Mouse (Mus musculus) gastrocnemius, postnatal 10 days (tissue): Measurements from ENCODE around the gene Dnajc16. TPM values are rescaled to one million over a fixed set of nuclear protein-coding genes. Genes with fewer than 3 reads are reported as not detected.

Experiments used
- DNase-seq: peaks from one replicate; pipeline ENCODE4 v3.0.0; 2021; ENCODE audit warnings: mixed read lengths
- long read RNA-seq, 2 experiments: library from polyadenylated mRNA; stranded (forward); transcript quantifications; one replicate each; pipeline ENCODE4 v2.0.0; 2021
- total RNA-seq, 2 experiments: library from RNA; stranded (reverse); gene quantifications; 2 replicates each; pipeline ENCODE4 v1.2.3; 2021

Gene Dnajc16
- total RNA-seq: 1 to 10 TPM; 8.6 to 9.1 TPM
- long read RNA-seq, experiment 1, full-length matches to known transcripts: 12 of 12 reads
- long read RNA-seq, experiment 1, partial matches to known transcripts: 0 of 12 reads
- long read RNA-seq, experiment 1, other reads (novel, unspliced or antisense): 0 of 12 reads
- long read RNA-seq, experiment 2, full-length matches to known transcripts: 8 of 14 reads
- long read RNA-seq, experiment 2, partial matches to known transcripts: 4 of 14 reads
- long read RNA-seq, experiment 2, other reads (novel, unspliced or antisense): 2 of 14 reads

DNA sequence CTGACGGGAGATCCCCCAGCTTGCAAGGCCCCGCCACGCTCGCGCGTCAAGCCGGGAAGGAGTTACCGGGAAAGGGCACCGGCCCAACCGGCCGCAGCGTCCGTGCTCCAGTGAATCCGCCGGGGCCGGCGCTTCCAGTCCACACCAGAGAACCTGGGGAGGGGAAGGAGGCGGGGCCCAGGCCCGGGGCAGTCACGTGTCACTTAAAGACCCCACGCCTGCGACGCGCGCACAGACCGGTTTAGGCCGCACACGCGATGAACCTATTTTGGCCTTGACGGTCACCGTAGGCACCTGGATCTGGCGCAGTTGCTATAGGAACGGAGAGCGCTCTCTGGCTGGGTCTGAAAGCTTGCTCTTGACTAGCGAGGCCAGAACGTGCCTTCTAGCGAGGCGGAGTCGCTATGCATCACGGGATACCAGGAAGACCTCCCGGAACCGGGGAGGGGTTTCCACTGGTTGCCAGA lies at the start of gene Dnajc16:
Gene Dnajc16 (minus strand): TSS at position 408 of the 467 bp plus-strand sequence.
- peak; percentile 93 for DNase-seq

DNA sequence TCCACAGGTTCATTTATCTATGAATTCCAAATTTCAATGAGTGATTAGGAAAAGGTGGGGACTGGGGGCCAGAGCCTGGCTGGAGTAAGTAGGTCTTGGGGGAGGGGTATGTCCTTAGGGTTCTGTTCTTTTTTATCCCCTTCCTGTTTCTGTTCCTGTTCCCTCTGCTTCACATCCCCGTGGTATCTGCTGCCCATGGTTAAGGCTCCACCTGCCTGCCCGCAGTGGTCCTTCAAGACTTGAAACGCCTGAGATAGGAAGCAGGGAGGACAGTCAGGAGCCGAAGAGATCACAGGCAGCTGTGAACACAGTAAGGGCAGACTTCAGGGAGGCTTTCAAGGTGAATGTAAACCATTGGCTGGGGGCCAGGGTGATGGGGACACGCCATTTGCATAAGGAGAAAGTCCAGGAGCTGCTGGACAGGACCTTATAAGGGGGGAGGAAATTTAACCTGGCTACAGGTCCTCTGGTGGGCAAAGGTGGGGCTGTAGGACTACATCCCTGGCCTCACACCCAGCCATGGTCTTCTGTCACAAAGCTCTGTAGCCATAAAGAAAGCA lies 43.9 kb upstream of the Dnajc16 start:
- no peak for DNase-seq

DNA sequence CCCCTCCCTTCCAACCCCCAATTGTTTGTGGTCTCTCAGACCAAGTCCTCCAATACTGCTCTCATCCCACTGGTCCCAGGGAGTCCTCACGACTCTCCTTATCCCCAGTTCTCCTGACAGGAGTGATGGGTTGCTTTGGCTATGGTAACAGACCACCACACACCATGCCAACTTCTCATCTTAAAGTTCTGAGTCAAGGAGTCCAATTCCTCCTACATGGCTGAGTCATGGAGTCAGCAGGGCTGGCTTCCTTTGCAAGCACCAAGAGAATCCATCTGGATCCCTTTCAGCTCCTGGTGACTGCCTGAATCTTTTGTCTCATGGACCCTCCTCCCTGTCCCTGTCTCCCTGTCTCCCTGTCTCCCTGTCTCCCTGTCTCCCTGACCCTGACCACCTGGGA lies 43.2 kb upstream of the Dnajc16 start:
- DNase-seq: no peak

- no peak for DNase-seq
Measured at GRCm38 (mm10) chr4:141831361-141831760, 40.6 kb upstream of the Dnajc16 start.

DNA sequence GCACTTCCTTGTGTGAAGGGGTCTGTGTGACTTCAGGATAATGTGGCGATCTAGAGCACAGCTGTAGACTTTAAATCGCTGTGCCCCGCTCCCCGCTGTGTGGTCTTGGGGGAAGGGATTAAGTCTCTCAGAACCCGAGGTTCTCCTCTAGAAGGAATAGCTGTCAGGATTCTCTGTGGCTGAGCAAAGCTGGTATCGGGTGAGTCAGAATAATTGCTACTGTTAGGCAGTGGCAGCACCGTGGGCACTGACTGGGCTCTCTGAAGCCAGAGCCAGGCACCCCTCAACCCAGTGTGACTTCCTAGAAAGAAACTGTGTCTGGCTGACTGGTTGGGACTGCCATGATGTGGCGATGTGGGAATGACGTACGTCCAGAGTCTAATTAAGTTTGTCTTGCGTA lies 39.6 kb upstream of the Dnajc16 start:
- DNase-seq: no peak

DNA sequence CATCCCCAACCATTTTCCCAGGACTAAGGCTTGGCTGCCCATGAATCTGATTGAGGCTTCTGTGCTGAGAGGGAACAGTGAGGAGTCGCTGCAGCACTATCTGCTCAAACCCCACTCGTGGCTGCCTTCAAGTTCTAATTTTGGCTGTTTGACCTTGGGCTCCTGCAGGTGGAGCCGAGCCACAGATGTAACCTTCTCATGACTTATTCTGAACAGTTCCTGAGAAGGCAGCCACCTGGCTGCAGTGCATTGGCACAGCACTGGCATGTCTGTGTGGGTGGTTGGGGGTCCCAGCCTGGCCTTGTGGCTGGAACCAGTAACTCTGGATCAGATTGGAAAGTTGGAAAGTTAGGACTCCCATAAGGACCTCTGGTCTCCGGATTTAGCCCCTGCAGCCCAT lies 37.4 kb upstream of the Dnajc16 start:
- no peak for DNase-seq

GRCm38 (mm10) chr4:141827401-141827800 lies 36.7 kb upstream of the Dnajc16 start:
- no peak for DNase-seq

DNA sequence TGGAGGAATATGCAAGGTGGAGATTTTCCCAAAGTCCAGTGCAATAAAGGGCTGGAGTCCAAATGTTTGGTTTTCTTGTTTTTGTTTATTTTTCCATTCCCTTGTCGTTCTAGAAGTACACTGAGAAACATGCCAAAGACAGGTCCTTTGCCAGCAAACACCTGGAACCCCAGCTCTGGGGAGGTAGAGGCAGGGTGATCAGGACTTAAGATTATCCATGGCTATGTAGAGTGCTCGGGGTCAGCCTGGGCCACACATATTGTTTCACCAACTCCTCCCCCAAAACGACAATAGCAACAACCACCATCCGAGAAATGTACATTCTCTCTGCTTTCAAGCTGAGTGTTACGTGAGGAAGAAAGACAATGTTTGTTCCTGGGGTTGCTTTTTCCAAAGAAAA lies 35.3 kb upstream of the Dnajc16 start, which contains the start of gene Cela2a:
Gene Cela2a (minus strand): TSS at position 101 of the 400 bp plus-strand sequence.
- DNase-seq: no peak

- no peak for DNase-seq
Measured at GRCm38 (mm10) chr4:141822979-141823378, 32.2 kb upstream of the Dnajc16 start.

GRCm38 (mm10) chr4:141822089-141822488 lies 31.4 kb upstream of the Dnajc16 start:
- DNase-seq: peak; percentile 39

GRCm38 (mm10) chr4:141821178-141821577 lies 30.4 kb upstream of the Dnajc16 start:
- no peak for DNase-seq

DNA sequence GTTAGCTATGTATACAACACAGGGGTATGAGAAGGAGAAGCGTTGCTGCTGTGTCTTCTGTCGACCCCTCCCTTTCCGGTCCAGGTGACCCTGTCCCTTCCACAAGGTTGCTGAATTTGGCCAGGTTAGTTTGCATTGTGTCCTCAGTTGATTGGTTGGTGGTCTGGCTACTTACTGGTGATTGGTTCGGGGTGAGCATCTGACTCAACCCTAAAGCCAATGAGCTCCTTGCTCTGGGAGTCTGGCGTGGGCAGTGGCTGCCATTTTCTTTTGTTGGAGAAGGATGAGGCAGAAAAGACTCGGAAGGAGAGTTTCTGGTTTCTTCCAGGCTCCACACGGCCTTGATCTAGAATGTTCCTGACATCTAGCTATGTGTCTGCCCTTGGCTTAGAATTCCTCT lies 28.6 kb upstream of the Dnajc16 start:
- no peak for DNase-seq

- no peak for DNase-seq
Measured at GRCm38 (mm10) chr4:141818861-141819260, 28.1 kb upstream of the Dnajc16 start.

DNA sequence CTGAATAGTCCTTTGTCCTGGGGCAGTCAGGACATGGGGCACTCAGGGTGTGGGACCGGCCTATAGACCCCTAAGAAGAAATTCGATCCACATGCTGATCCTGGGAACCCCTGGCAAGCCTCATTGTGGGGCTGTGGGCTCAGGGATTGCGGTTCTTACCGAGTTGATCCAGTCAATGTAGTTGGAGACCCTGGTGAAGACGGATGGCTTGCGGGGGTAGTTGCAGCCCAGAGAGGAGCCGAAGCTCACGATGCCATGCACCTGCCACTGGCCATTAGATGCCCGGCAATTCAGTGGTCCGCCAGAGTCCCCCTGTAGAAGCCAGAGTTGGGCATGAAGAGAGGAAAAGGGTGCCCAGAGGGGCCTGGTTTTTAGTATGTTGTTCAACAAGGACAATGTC lies 27.0 kb upstream of the Dnajc16 start:
- DNase-seq: no peak

GRCm38 (mm10) chr4:141816776-141817655 lies 26.3 kb upstream of the Dnajc16 start:
- DNase-seq: no peak

DNA sequence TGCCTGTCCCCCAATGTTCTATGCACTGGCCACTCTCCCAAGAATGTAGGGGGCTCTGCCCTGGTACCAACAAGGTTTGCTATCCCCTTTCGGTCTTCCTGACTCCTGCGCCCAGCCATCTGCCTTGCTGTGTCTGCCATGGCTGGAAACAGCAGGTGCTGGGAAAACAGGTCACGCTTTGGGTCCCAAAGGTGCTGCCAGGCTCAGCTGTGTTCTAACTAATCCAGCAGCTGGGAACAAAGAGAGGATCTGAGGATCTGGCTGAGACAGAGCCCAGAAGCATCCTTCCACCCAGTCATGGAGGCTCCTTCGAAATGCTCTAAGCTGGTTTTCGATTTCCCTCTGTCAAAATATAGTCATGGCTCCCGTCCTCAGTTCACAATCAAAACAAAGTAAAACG lies 25.5 kb upstream of the Dnajc16 start:
- no peak for DNase-seq

GRCm38 (mm10) chr4:141811375-141811774 lies 20.6 kb upstream of the Dnajc16 start:
- DNase-seq: no peak

- no peak for DNase-seq
Measured at GRCm38 (mm10) chr4:141810975-141811374, 20.2 kb upstream of the Dnajc16 start.

DNA sequence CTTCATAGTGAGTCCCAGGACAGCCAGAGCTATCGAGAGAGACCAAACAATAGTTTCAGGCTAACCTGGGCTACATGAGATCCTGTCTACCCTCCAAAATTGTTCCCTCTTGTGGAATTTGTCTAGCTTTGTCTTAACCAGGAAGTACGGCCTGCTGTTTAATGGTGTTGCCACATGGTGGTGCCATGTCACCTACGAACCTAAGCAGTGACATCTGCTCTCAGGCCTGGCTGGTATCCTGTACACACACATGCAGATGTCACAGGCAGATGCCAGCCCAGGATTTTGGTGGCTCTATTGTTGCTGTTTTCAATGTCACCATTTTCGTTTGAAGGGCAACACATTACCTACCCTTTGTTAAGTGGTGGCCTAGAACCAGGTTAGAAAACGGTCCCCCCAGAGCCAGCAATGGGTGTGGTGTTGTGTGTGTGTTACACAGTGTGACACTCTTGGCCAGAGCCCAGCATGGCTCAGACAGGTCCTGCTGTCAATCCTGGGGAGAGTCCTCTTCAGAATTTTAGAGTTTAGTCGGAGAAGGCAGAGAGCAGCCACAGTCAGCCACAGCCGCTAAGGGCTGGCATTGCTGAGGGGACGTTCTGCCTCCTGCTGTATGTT lies 19.2 kb upstream of the Dnajc16 start:
- no peak for DNase-seq

DNA sequence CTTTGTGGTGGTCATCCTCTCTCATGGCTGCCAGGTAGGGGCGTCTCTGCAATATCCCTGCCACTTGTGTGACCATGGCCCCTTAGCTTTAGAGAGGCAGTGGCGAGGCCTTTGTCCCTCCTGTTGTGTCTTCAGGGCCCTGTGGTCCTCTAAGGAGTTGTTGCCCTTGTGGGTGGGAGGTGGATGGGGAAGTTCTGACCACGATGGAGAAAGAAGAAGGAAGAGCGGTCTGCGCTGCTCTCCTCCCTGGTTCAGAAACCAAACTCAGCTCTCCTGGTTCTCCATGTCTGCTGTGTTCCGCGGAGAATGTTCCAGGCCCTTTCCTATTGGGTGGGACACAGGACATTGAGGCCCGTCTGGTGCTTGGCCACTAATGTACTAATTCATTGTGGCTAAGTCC lies 15.2 kb upstream of the Dnajc16 start:
- no peak for DNase-seq

- no peak for DNase-seq
Measured at GRCm38 (mm10) chr4:141804105-141804504, 13.4 kb upstream of the Dnajc16 start.

DNA sequence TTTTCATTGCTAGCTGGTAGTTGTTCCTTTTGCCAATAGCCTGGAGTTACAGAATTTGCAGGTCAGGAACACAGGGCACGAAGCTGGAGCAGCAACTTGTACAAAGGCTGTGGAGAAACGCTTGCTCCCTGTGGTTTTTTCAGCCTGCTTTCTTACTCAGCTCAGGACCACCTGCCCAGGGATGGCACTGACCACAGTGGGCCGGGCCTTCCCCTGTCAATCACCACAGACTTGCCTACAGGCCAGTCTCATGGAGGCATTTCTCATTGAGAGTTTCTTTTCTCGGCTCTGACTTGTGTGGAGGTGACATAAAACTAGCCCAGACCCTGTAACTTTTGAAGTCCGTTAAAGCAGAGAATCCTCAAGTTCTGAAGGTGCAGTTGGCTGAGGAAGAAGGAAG lies 6.8 kb upstream of the Dnajc16 start:
- no peak for DNase-seq

- DNase-seq: no peak
Measured at GRCm38 (mm10) chr4:141796954-141797353, 6.2 kb upstream of the Dnajc16 start.
